Mouse (Mus musculus): ENCODE measurements at regions not wholly inside any gene's neighbourhood (a gene's known extent, or its start where the extent isn't known, plus 50 kb on each side); places are given as distances from the start of the nearest gene placed in this dataset.

DNA sequence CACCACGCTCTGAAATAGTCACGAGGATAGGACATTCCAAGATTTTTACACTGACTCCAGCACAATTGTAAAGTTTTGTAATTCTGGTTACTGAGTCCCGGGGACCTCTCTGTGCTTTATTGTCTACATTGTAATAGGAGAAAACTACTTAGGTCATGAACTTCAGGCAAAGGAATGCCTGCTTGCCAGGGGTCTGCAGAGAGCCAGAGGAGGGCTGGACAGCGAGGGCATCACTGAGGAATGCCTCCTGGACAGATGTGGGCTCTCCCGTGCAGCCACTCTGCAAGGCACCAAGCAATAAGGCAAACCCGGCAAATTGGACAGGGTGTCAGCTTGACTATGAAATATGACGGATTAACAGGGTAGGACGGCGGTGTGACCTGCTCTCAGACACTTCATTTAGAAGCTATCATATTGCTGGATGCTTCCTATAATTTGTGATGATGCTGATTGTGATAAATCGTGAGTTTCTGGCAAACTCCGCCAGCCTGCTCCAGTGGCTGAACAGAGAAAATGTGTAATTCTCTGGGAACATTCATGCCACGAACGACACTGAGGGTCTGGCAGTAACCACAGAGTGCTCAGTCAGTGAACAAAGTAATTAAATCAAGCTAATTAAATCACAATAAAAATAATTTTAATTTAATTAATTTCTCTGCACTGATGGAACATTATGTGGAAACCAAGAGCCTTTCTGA, 747.7 kb upstream of the Car8 start:
- Histone ChIP-seq H3K27me3 (no peaks in the 10 kb centered on the region), H3K27ac (no peak overlapping the region), H3K4me2 (replicated peaks) (no peak overlapping the region), H3K4me3 (replicated peaks) (no peak overlapping the region), H3K4me1 (replicated peaks) (peaks cover 35% of the 10 kb centered on the region), H3K9me3 (no peaks in the 10 kb centered on the region), H3K9ac (replicated peaks) (no peak overlapping the region), H3K36me3 (no peaks in the 10 kb centered on the region)
- ATAC-seq = no peak
- 58% methylated on average over 13 of the region's 13 CpGs for WGBS

DNA sequence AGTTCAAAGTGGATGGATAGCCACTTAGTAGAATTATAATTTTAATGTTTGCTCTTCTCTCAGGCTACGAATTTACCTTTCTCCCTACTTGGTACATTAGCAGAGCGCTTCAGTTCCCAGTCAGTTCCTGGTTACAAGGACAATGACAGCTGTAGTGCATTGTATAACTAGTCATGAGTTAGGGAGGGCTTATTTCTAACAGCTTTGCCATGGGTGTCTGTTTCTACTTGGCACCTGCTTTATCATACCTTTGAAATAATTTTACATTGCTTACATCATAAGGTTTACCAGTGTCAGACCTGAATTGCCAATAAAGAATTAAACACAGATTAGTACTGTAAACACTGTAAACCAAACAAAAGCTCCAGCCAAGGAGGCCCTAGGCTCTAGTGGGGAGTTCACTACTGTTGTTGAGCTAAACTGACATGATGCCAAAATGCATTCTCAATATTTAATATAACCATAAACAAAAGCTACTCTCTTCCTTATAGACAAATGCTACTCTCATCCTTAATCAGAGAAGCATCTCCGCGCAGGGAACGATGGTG, 745.3 kb upstream of the Car8 start:
- Histone ChIP-seq H3K4me1 (replicated peaks) (peaks cover 22% of the 10 kb centered on the region), H3K9me3 (no peaks in the 10 kb centered on the region), H3K4me2 (replicated peaks) (no peak overlapping the region), H3K27me3 (no peaks in the 10 kb centered on the region), H3K27ac (no peak overlapping the region), H3K9ac (replicated peaks) (no peak overlapping the region), H3K4me3 (replicated peaks) (no peak overlapping the region), H3K36me3 (no peaks in the 10 kb centered on the region)
- 89% methylated on average over 5 of the region's 5 CpGs for WGBS
- no peak for ATAC-seq

DNA sequence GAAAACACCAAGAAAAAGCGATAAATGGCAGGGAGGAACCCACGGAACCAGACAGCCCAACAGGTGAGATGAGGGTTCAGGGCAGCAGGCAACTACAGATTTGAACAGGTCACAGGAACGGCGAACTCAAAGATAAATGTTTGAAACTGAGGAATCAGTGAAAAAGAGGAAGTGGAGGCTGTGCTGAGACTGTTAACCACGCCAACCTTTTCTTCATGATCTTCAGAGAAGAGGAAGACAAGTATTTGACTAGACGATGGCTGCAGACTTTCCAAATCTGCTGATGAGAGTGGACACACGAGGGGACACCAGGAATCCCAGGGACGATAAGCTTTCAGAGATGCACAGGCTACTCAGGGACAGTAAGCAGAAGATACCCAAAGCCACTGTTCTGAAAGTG, 740.1 kb upstream of the Car8 start:
- H3K36me3 ChIP-seq = no peaks in the 10 kb centered on the region
- H3K27me3 ChIP-seq = no peaks in the 10 kb centered on the region
- no peak for ATAC-seq
- H3K9ac ChIP-seq (replicated peaks) = no peak overlapping the region
- no peak overlapping the region for H3K4me2 ChIP-seq (replicated peaks)
- H3K4me1 ChIP-seq (replicated peaks) = no peaks in the 10 kb centered on the region
- no peak overlapping the region for H3K27ac ChIP-seq
- 92% methylated on average over 8 of the region's 8 CpGs for WGBS
- H3K4me3 ChIP-seq (replicated peaks) = no peak overlapping the region
- H3K9me3 ChIP-seq = no peaks in the 10 kb centered on the region

DNA sequence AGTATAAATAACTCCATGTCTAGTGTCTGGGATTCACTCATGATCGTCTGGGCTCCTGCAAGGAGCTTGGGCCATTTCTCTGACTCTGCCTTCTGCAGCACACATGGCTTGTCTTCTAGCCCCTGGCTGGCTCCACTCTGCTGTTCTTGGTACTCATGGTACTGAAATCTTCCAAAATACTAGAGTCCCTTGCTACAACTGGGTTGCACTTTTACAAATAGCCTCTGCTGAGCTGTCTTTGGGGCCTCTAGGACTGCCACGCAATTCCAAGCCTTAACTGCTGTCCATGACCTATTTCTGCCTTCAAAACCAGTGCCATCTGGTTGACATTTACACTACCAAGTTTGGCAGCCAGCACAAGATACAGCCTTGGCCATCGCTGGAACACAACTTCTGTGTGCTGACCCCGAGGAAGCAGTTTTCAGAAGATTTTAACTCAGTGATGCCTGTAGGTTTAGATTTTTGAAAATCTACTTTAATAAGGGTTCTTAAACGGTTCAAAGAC, 731.2 kb upstream of the Car8 start:
- H3K4me1 ChIP-seq (replicated peaks) = no peaks in the 10 kb centered on the region
- H3K9me3 ChIP-seq = no peaks in the 10 kb centered on the region
- ATAC-seq = no peak
- H3K4me3 ChIP-seq (replicated peaks) = no peak overlapping the region
- no peaks in the 10 kb centered on the region for H3K27me3 ChIP-seq
- H3K36me3 ChIP-seq = no peaks in the 10 kb centered on the region
- H3K9ac ChIP-seq (replicated peaks) = no peak overlapping the region
- no peak overlapping the region for H3K4me2 ChIP-seq (replicated peaks)
- WGBS = 89% methylated on average over 5 of the region's 5 CpGs
- no peak overlapping the region for H3K27ac ChIP-seq

DNA sequence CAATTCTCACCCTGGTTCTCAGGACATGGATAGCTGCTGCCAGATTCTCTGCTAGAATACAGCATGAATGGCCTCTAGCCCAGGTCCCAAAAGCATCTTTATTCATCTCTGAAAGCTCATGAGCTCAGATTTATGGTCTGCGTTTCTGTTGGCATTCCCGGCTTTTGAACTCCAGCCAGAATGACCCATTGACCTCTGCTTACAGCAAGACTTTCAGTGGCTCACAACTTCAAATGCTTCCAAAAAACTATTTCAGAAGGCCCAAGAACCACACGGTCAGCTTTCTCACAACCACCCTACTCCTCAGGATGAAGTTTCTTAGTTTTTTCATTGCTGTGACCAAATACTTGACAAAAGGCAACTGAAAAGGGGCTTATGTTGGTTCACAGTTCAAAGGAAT, 729.9 kb upstream of the Car8 start:
- no peak overlapping the region for H3K4me2 ChIP-seq (replicated peaks)
- 35% methylated on average over 3 of the region's 3 CpGs for WGBS
- no peak for ATAC-seq
- no peak overlapping the region for H3K27ac ChIP-seq
- H3K36me3 ChIP-seq = no peaks in the 10 kb centered on the region
- H3K9me3 ChIP-seq = no peaks in the 10 kb centered on the region
- H3K4me1 ChIP-seq (replicated peaks) = no peaks in the 10 kb centered on the region
- no peaks in the 10 kb centered on the region for H3K27me3 ChIP-seq
- no peak overlapping the region for H3K9ac ChIP-seq (replicated peaks)
- H3K4me3 ChIP-seq (replicated peaks) = no peak overlapping the region

DNA sequence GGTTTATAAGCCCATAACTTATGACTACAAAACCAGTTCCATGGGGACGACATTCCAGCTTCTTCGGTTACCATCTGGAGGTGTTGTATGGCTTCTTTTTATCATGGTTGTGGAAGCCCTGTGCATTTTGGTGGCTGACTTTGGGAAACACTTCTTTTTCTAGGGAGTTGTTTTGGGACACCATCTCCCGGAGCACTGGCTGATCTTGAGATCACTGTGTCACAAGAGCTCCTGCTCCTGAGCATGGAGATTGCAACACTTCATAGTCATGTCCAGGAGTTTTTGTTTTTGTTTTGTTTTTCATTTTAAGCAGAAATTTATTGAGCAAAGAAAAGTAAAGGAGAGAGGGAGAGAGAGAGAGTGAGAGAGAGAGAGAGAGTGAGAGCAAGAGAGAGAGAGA, 729.1 kb upstream of the Car8 start:
- Histone ChIP-seq H3K27ac (no peak overlapping the region), H3K4me1 (replicated peaks) (peaks cover 4% of the 10 kb centered on the region; the same call in 1 of the 2 replicates), H3K4me2 (replicated peaks) (no peak overlapping the region), H3K36me3 (no peaks in the 10 kb centered on the region), H3K4me3 (replicated peaks) (no peak overlapping the region), H3K9me3 (no peaks in the 10 kb centered on the region), H3K27me3 (no peaks in the 10 kb centered on the region), H3K9ac (replicated peaks) (no peak overlapping the region)
- ATAC-seq = no peak
- 92% methylated on average over 3 of the region's 3 CpGs for whole genome bisulfite sequencing

DNA sequence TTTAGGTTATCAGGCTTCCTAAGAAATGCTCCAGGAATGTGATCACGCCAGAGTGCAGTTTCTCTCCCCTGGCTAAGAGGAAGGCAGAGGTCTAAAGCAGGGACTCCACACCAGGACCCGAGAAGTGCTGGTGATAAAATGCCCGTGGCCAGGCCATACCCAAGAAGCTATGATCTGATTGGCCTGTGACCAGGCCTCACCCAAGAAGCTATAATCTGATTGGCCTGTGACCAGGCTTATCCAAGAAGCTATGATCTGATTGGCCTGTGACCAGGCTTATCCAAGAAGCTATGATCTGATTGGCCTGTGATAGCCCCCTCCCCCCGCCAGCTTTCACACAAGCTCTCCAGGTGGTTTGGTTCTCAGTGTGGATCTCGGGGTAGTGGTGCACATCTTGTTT, 726.7 kb upstream of the Car8 start:
- Histone ChIP-seq H3K9ac (replicated peaks) (no peak overlapping the region), H3K9me3 (no peaks in the 10 kb centered on the region), H3K27ac (no peak overlapping the region), H3K4me2 (replicated peaks) (no peak overlapping the region), H3K27me3 (no peaks in the 10 kb centered on the region), H3K36me3 (no peaks in the 10 kb centered on the region), H3K4me3 (replicated peaks) (no peak overlapping the region), H3K4me1 (replicated peaks) (peaks cover 4% of the 10 kb centered on the region; the same call in 1 of the 2 replicates)
- WGBS = 94% methylated on average over 5 of the region's 5 CpGs
- ATAC-seq = no peak

DNA sequence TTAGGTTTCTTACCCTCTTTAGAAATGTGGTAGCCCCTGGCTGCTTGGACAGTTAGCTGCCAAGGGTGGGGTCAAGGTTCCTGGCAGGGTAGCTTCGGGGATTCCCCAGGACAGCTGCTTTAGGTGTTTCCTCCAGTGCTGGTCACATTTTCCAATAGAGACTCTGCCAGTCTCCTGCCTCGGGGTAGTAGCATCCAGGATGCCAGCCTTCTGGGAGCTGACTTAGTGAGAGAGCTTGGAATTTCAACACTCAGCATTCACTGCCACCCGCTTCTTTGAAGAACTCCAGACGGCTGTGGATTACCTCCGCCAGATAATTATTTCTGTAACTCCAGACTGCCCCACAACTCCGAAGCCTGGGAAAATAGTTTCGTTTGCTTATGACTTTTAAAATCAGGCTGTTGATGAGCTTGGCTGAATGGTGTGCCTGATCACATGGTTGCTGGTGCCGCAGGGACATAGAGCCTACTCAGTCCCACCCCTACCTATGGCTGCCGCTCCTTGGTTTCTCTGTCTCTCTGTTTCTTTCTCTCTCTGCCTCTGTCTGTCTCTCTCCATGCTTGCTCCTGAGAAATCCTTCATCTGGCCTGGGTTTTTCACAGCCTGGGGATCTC, 724.2 kb upstream of the Car8 start:
- 71% methylated on average over 9 of the region's 9 CpGs for WGBS
- Histone ChIP-seq H3K9ac (replicated peaks) (no peak overlapping the region), H3K4me1 (replicated peaks) (peaks cover 9% of the 10 kb centered on the region), H3K9me3 (no peaks in the 10 kb centered on the region), H3K4me3 (replicated peaks) (no peak overlapping the region), H3K27ac (no peak overlapping the region), H3K36me3 (no peaks in the 10 kb centered on the region), H3K4me2 (replicated peaks) (no peak overlapping the region), H3K27me3 (no peaks in the 10 kb centered on the region)
- no peak for ATAC-seq

DNA sequence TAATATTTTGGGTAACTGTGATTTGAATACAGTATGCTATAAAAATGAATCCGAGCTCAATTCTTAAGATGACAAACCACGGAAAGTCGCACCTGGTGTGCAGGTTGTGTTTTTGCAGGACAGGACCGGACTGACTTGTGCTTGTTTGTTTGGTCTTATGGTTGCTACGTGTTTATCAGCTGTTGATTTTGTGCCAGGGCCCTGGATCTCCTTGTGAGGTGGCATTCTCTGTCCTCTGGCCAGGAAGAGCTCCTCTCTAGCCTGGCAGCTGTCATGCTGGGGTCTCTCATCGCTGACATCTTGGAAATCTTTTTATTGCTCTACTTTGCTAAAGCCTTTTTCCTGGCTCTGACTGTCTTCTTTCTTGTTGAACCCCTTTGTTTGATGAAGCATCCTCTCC, 723.0 kb upstream of the Car8 start:
- H3K9ac ChIP-seq (replicated peaks) = no peak overlapping the region
- no peak overlapping the region for H3K27ac ChIP-seq
- H3K27me3 ChIP-seq = no peaks in the 10 kb centered on the region
- no peak overlapping the region for H3K4me2 ChIP-seq (replicated peaks)
- H3K9me3 ChIP-seq = no peaks in the 10 kb centered on the region
- ATAC-seq = no peak
- H3K4me1 ChIP-seq (replicated peaks) = peaks cover 21% of the 10 kb centered on the region
- no peak overlapping the region for H3K4me3 ChIP-seq (replicated peaks)
- 91% methylated on average over 6 of the region's 6 CpGs for WGBS
- H3K36me3 ChIP-seq = no peaks in the 10 kb centered on the region

DNA sequence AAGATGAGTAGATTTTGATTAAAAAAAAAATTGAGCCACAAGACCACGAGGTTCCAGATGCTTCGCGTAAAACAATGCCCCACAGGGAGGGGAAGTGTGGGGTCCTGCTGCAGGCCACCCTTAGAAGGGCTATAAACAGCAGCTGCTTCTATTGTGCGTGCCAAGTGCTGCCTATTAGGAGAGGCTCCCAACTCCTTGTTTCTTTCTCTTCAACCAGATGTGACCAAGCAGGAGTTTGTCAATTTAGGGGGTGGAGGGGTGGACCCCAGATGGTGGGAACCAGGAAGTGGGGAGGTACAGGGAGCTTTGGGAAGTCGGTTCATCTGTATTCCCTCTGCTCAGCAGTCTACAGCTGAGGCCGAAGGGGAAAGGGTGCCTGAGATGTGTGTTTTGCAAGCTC, 718.9 kb upstream of the Car8 start:
- H3K27me3 ChIP-seq = no peaks in the 10 kb centered on the region
- peak overlapping the region; percentile 72; the same call in 1 of the 2 replicates for H3K27ac ChIP-seq
- H3K36me3 ChIP-seq = no peaks in the 10 kb centered on the region
- no peaks in the 10 kb centered on the region for H3K9me3 ChIP-seq
- H3K4me1 ChIP-seq (replicated peaks) = peaks cover 47% of the 10 kb centered on the region
- no peak overlapping the region; the same call in 1 of the 2 replicates for H3K4me2 ChIP-seq (replicated peaks)
- ATAC-seq = peak; percentile 53; the same call in 1 of the 2 replicates
- 8% methylated on average over 6 of the region's 6 CpGs for WGBS
- H3K9ac ChIP-seq (replicated peaks) = no peak overlapping the region
- H3K4me3 ChIP-seq (replicated peaks) = no peak overlapping the region

DNA sequence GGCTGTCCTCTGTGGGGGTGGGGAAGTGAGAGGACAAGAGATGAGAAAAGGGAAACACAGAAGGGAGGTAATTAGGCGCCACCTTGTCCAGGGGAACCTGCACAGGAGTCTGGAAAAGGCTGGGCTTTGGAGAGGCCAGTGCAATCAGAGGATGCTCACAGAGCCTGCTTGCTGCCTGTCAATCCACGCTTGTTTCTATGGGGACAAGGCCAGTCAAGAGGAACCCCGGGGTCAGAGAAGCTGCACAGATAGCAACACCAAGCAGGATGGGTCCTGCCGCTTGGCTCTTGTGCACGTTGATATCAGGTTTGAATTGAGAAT, 718.1 kb upstream of the Car8 start:
- no peaks in the 10 kb centered on the region for H3K9me3 ChIP-seq

DNA sequence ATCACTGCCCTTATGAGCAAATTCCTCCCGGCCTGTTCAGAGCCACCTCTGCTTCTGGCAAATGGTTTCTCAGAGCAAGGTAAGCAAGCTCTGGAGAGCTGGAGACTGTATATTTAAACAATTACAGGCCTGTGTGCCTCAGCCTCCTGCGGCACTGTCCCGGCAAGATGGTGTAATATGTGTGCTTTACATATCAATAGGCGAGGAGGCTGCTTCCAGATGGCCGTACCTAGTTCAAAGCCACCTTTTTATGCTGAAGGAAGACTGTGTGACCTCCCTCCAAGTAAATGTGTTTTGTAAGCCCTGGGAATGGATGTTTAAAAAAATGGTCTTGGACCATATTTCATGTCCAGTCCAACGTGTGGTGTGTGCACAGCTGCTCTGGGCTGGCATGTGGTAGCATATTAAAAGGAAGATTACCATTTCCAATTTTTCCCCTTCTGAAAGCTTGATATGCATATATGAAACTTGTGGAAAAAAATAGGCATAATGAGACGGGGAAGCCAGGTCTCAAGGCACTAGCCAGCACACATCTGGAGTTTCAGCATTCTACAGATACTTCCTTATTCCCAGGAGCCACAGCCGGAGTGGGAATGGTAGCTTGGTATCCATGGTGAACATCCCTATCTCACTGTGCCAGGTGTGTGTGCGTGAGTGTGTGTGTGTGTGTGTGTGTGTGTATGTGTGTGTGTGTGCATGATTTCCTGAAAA, 717.6 kb upstream of the Car8 start:
- peak; percentile 59 for ATAC-seq
- Histone ChIP-seq H3K9me3 (no peaks in the 10 kb centered on the region), H3K4me1 (replicated peaks) (peaks cover 47% of the 10 kb centered on the region), H3K27ac (peak overlapping the region; percentile 72), H3K36me3 (no peaks in the 10 kb centered on the region), H3K27me3 (no peaks in the 10 kb centered on the region), H3K4me3 (replicated peaks) (no peak overlapping the region), H3K9ac (replicated peaks) (no peak overlapping the region; the same call in 1 of the 2 replicates), H3K4me2 (replicated peaks) (no peak overlapping the region)
- 30% methylated on average over 9 of the region's 9 CpGs for WGBS

More for the DNA sequence above, 718.1 kb upstream of the Car8 start:
- H3K36me3 ChIP-seq = no peaks in the 10 kb centered on the region
- H3K4me2 ChIP-seq (replicated peaks) = no peak overlapping the region
- no peak overlapping the region for H3K4me3 ChIP-seq (replicated peaks)
- peak; percentile 46 for ATAC-seq
- peaks cover 47% of the 10 kb centered on the region for H3K4me1 ChIP-seq (replicated peaks)
- H3K27ac ChIP-seq = peak overlapping the region; percentile 72
- H3K27me3 ChIP-seq = no peaks in the 10 kb centered on the region
- H3K9ac ChIP-seq (replicated peaks) = no peak overlapping the region; the same call in 1 of the 2 replicates
- WGBS = 36% methylated on average over 5 of the region's 5 CpGs
